Mouse (Mus musculus): ENCODE measurements at regions not wholly inside any gene's neighbourhood (a gene's known extent, or its start where the extent isn't known, plus 50 kb on each side); places are given as distances from the start of the nearest gene placed in this dataset.

GRCm38 (mm10) chr15:37166744-37167143 lies 159.2 kb upstream of the Zfp706 start:
- DNase-seq (ENCODE audit: low spot score): no peak

- DNase-seq (ENCODE audit: low spot score): peak; percentile 56
Observed at GRCm38 (mm10) chr15:37165887-37166507, 158.4 kb upstream of the Zfp706 start.

- peak; percentile 25 for DNase-seq (ENCODE audit: low spot score)
Observed at GRCm38 (mm10) chr15:37165216-37165615, 157.6 kb upstream of the Zfp706 start.

- peak; percentile 31 for DNase-seq (ENCODE audit: low spot score)
Observed at GRCm38 (mm10) chr15:37164191-37165135, 156.9 kb upstream of the Zfp706 start.

- no peak for DNase-seq (ENCODE audit: low spot score)
Observed at GRCm38 (mm10) chr15:37159956-37160355, 152.4 kb upstream of the Zfp706 start.

- peak; percentile 57 for DNase-seq (ENCODE audit: low spot score)
Observed at GRCm38 (mm10) chr15:37159349-37159748, 151.8 kb upstream of the Zfp706 start.

- DNase-seq (ENCODE audit: low spot score): no peak
Observed at GRCm38 (mm10) chr15:37157386-37157785, 149.8 kb upstream of the Zfp706 start.

GRCm38 (mm10) chr15:37154934-37155333 lies 147.4 kb upstream of the Zfp706 start:
- DNase-seq (ENCODE audit: low spot score): no peak

GRCm38 (mm10) chr15:37153177-37153576 lies 145.6 kb upstream of the Zfp706 start:
- no peak for DNase-seq (ENCODE audit: low spot score)

- DNase-seq (ENCODE audit: low spot score): peak; percentile 81
Observed at GRCm38 (mm10) chr15:37135590-37136164, 128.1 kb upstream of the Zfp706 start.

- peak; percentile 69 for DNase-seq (ENCODE audit: low spot score)
Observed at GRCm38 (mm10) chr15:37134913-37135589, 127.5 kb upstream of the Zfp706 start.

- no peak for DNase-seq (ENCODE audit: low spot score)
Observed at GRCm38 (mm10) chr15:37134386-37134785, 126.8 kb upstream of the Zfp706 start.

GRCm38 (mm10) chr15:37133916-37134315 lies 126.3 kb upstream of the Zfp706 start:
- no peak for DNase-seq (ENCODE audit: low spot score)

GRCm38 (mm10) chr15:37127681-37128080 lies 120.1 kb upstream of the Zfp706 start:
- no peak for DNase-seq (ENCODE audit: low spot score)

GRCm38 (mm10) chr15:37127170-37127569 lies 119.6 kb upstream of the Zfp706 start:
- DNase-seq (ENCODE audit: low spot score): no peak

- DNase-seq (ENCODE audit: low spot score): no peak
Observed at GRCm38 (mm10) chr15:37125823-37126222, 118.2 kb upstream of the Zfp706 start.

GRCm38 (mm10) chr15:37124951-37125350 lies 117.4 kb upstream of the Zfp706 start:
- no peak for DNase-seq (ENCODE audit: low spot score)

- no peak for DNase-seq (ENCODE audit: low spot score)
Observed at GRCm38 (mm10) chr15:37124299-37124698, 116.7 kb upstream of the Zfp706 start.

- DNase-seq (ENCODE audit: low spot score): peak; percentile 92
Observed at GRCm38 (mm10) chr15:37120381-37120780, 112.8 kb upstream of the Zfp706 start.

- peak; percentile 80 for DNase-seq (ENCODE audit: low spot score)
Observed at GRCm38 (mm10) chr15:37114119-37114518, 106.5 kb upstream of the Zfp706 start.

- no peak for DNase-seq (ENCODE audit: low spot score)
Observed at GRCm38 (mm10) chr15:37110462-37110861, 102.9 kb upstream of the Zfp706 start.

GRCm38 (mm10) chr15:37102035-37102555 lies 94.5 kb upstream of the Zfp706 start:
- no peak for DNase-seq (ENCODE audit: low spot score)

Data from urinary bladder, postnatal 14 days (tissue).